Mouse (Mus musculus): Measurements from ENCODE around the gene Padi4. TPM values are rescaled to one million over a fixed set of nuclear protein-coding genes. Genes with fewer than 3 reads are reported as not detected.

Padi4 gene
- total RNA-seq (2014; fragmentation: Nextera tagmentation), result 2.8 and 7.9 TPM in 2 replicates
- total RNA-seq (2017), result 5.1 and 6.4 TPM in 2 replicates

- peak; percentile 40 for ATAC-seq (replicated peaks; ENCODE audit: poor library complexity, severe bottlenecking)
These were observed at the start of gene Padi4 for GRCm38 (mm10) chr4:140774025-140774800. Gene Padi4, minus strand, starts transcription at chr4:140774236.

- ATAC-seq (replicated peaks; ENCODE audit: poor library complexity, severe bottlenecking), result peak; percentile 20; the same call in 1 of the 2 replicates
These were observed 48.0 kb upstream of the Padi4 start for GRCm38 (mm10) chr4:140821988-140822387.

DNA sequence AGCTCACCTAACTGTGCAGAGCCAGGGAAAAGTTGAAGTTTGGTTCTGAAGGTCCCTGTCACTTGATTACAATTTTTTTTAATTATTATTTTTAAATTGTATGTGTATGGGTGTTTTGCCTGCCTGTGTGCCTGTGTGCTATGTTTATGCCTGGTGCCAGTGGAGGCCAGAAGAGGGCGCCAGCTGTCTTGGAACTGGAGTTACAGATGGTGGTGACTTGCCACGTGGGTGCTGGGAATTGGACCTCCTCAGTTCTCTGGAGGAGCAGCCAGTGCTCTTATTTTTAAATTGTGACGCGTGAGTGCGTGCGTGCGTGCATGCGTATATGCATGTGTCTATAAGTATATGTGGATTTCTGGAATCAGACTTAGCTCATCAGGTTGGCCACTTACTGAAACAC, 43.4 kb upstream of the Padi4 start:
- ATAC-seq (replicated peaks; ENCODE audit: poor library complexity, severe bottlenecking), result no peak

DNA sequence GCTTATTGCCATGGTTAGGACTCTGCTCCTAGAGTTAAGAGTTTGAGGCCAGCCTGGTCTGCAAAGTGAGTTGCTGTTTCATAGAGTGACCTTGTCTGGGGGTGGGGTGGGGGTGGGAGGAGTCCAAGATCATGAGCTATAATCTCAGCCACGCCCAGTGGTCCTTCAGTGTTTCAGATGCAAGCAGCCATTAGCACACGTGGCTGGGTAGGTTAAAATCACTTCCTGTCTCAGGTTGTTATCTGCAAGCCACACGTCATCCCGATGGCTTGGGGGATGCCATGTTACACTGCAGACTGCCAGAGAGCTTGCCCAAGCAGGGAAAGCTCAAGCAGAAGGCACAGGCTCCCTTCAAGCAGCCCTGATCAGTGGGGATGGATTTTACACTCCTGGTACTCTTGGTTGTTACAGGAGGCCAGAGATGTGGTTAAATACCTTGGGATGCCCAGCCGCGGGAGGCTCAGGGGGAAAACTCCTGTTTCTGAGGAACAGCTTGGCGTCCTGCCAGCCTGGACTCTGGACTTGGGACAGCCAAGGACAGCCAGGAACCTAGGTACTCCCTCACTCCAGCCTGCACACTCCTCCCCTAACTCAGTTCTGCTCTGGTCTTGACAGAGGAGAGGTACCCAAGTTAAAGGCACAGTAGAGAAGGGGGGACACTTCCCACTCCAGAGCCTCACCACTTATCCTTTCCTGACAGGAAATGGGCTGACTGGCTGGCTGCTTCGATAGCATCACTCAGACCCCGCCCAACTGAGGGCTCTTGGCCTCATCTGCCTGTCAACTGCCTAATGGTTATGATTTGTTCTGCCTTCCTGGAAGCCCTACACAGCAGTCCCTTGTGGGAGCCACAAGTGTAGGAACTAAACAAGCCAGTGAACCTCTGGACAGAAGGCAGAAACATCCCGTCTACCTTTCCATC, 42.2 kb upstream of the Padi4 start:
- peak; percentile 26; the same call in 1 of the 2 replicates for ATAC-seq (replicated peaks; ENCODE audit: poor library complexity, severe bottlenecking)

DNA sequence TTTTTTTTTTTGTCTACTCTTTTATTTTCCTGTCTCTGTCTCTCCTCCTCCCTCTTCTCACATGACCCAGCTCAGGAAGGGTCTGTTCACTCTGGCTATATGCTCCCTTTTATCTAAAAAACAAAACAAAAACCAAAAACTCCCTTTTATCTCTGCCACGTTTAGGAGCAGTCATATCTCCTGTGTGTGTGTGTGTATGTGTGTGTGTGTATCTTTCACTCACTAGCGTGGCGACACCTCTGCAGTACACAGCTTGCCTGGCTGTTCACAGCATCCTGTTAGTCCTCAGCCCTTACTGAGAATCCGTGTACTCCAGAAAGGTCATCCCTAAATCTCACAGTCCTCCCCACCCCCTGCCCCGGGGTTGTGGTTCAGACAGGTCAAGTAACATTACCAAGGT, 41.5 kb upstream of the Padi4 start:
- no peak for ATAC-seq (replicated peaks; ENCODE audit: poor library complexity, severe bottlenecking)

DNA sequence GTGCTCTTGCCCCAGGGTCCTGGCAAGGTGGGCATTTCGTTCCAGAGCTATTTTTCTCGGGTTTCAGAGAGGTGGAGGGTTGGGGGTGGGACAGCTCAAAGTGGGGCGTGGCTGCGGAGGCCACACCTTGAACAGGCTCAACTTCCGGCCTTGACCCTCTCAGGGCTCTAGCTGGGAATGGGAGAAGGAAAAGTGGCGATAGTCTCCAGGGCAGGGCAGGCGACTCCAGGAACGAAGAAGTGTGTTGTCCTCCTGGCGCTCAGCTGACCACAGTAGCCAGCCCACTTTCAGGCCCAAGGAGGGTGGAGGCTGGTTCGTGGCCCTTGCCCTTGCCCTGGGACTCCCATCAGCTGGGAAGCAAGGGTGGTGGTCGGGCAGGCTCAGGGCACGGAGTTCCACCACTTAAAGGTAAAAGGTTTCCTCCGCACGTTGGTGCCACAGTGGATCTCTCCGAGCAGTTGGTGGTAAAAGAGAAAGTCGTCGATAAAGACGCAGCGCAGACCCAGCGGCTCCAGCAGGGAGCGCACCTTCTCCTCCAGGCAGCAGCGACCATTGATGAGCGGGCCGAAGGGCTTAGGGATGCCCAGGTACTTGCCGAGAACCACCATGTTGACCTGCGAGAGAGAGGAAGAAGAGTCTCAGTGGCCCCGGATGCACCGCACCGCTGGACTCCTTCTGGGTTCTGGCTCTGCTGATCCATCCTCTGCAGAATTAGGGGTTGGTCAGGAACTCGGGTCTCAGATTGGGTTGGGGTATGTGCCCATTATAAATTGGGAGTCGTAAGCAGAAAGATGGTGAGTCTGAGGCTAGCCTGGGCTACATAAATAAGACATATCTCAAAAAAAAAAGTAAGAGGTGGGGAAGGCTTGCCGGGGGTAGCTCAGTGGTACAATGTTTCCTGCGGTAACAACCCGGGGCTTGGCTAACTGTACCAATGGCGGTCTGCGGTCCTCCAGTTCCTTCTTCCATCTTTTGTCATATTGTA, 40.5 kb upstream of the Padi4 start:
- ATAC-seq (replicated peaks; ENCODE audit: poor library complexity, severe bottlenecking), result peak; percentile 39

GRCm38 (mm10) chr4:140813358-140814185, 39.5 kb upstream of the Padi4 start:
- no peak for ATAC-seq (replicated peaks; ENCODE audit: poor library complexity, severe bottlenecking)

GRCm38 (mm10) chr4:140812609-140813008, 38.6 kb upstream of the Padi4 start:
- ATAC-seq (replicated peaks; ENCODE audit: poor library complexity, severe bottlenecking), result no peak

DNA sequence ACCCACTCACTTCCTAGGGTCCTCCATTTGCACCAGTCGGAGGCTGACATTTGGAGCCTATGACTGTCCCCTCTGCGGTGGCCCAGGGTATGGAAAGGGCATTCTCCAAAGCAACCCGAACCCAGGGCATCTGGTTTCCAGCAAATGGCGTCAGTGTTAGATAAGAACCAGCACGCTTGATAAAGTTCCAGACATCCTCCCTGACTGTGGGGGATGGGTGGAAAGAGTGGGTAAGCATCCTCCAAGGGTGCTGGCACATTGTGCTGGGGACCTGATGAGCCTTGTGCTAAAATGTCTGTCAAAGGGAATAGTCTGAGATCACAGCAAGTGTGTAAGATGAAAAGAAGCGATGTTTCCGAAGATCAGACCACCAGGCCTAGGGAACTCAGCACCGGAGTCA, 38.2 kb upstream of the Padi4 start:
- no peak for ATAC-seq (replicated peaks; ENCODE audit: poor library complexity, severe bottlenecking)

DNA sequence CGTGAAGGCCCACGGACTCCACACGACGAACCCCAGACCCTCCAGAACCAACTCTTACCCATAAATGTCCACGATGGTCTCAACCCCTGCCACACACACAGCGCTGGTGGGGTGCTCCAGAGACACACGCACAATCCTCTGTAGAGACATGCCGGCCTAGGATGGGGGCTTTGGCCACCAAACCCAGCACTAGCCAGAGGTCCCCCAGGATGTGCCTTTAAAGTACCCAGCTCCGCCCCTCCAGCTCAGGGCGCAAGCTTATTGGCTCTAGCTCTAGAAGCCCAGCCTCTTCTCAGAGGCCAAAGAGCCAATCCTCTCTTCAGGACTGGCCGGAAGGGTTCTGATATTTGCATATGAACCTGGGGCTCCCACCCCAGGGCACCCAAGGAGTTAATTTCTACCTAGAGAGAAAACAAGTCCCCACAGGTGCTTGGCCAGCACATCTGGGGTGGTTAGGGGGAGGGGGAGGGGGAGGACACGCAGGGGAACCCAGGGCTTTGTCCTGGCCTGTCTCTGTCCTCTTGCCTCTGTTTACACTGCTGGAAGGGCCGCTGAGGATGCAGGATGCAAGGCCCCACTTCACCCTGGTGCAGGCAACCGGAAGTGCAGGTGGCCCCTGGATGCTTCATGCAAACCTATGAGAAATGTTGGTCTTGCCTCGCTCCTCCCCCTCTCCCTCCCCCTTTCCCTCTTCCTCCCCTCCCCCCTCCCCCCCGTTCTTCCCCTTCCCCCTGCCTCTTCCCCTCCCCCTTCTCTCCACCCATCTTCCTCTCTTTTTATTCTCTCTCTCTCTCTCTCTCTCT, 36.6 kb upstream of the Padi4 start, which contains the start of gene Padi3:
TSS of gene Padi3 (minus strand) at position 191 of the 803 bp plus-strand sequence.
- no peak for ATAC-seq (replicated peaks; ENCODE audit: poor library complexity, severe bottlenecking)

- no peak for ATAC-seq (replicated peaks; ENCODE audit: poor library complexity, severe bottlenecking)
These were observed 35.1 kb upstream of the Padi4 start for GRCm38 (mm10) chr4:140809118-140809517.

DNA sequence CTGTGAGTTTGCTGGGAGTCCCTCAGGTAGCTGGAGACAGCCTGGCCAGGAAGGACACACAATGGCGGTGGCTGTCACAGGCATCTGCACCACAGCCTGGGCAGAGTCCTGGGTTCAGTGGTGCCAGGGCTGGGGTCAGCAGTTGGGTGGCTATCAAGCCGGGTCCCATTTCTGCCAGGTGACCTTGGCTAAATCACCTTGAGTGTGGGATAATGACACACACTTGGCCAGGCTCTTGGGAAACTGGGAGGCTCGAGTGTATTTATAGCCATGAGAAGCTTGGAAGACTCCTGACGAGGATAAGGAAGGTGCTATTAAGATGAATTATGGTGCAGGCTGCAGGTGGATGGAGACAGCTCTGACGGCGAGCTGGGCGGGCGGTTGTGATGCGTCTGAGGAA, 30.6 kb upstream of the Padi4 start:
- no peak for ATAC-seq (replicated peaks; ENCODE audit: poor library complexity, severe bottlenecking)

DNA sequence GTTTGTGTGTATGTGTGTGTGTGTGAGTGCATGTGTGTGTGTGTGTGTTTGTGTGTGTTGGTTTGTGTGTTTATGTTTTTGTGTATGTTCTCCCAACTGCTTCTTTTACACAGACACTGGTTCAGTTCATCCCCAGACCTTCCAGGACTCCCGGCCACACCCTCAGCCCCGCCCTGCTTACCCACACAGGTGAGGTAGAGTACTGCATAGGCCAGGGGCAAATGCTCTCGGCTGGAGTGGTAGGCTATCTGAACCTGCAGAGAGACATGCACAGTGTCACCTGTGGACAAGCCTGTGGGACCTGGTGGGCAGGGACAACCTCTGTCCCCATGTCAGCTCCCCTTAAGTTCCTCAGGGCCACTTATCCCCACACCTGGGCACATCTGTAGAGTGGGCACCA, 27.3 kb upstream of the Padi4 start:
- ATAC-seq (replicated peaks; ENCODE audit: poor library complexity, severe bottlenecking), result no peak

- ATAC-seq (replicated peaks; ENCODE audit: poor library complexity, severe bottlenecking), result no peak
These were observed 22.8 kb upstream of the Padi4 start for GRCm38 (mm10) chr4:140796786-140797185.

GRCm38 (mm10) chr4:140794678-140795077, 20.6 kb upstream of the Padi4 start:
- no peak for ATAC-seq (replicated peaks; ENCODE audit: poor library complexity, severe bottlenecking)

GRCm38 (mm10) chr4:140793795-140794194, 19.8 kb upstream of the Padi4 start:
- 0 out of 2 replicates have a peak, but pooled peaks have one; percentile 20 for ATAC-seq (replicated peaks; ENCODE audit: poor library complexity, severe bottlenecking)

DNA sequence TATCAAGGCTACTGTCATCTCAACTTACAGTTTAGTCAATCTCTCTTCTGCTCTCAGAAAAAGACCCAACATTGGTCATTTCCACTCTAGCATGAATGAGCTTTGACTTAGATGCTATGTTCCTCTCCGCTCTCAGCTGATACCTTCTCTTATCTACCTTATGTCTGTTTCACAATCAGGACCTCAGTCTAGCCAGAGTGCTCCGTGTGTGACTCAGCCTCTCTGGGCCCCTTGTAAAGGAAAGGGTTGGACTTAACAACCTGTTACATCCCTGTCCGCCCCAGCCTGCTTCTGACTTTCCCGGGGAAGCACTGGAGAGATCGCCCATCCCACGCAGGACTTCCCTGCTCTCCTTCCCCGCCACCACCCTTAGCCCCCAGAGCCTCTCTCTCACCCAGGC, 18.5 kb upstream of the Padi4 start:
- ATAC-seq (replicated peaks; ENCODE audit: poor library complexity, severe bottlenecking), result no peak

- 0 out of 2 replicates have a peak, but pooled peaks have one; percentile 3 for ATAC-seq (replicated peaks; ENCODE audit: poor library complexity, severe bottlenecking)
These were observed 17.0 kb upstream of the Padi4 start for GRCm38 (mm10) chr4:140791071-140791470.

Data from granulocyte monocyte progenitor cell, adult 5-6 weeks (primary cell).